Mouse (Mus musculus) 416B (cell line): ENCODE data around the gene Psmb9.

Experiments
- DNase-seq: peaks from one replicate; pipeline ENCODE4 v3.0.0; 2011; ENCODE audit warnings: low read depth

The Psmb9 gene

GRCm38 (mm10) chr17:34205746-34206176 lies 18.2 kb upstream of the Psmb9 start:
- peak; percentile 96 for DNase-seq

DNA sequence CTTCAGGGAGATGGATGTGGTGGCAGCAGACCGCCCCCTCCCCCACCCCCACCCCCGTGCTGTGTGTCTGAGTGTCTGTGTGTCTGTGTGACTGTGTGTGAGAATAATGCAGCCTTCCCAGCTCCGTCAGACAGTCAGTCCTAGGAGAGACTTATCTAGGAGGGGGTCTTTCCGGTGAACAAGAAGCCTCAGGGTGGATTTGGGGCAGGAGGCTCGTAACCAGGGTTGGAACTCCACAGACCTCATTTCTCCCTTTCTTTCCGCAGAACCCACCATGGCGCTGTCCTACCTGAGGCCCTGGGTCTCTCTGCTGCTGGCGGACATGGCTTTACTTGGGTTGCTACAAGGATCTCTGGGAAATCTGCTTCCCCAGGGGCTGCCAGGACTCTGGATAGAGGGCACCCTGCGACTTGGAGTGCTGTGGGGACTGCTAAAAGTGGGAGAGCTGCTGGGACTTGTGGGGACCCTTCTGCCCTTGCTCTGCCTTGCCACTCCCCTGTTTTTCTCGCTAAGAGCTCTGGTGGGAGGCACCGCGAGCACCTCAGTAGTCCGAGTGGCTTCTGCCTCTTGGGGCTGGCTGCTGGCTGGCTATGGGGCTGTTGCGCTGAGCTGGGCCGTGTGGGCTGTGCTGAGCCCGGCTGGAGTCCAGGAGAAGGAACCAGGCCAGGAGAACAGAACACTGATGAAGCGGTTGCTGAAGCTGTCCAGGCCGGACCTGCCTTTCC lies 17.6 kb upstream of the Psmb9 start:
- peak; percentile 52 for DNase-seq

- peak; percentile 85 for DNase-seq
These were observed 16.9 kb upstream of the Psmb9 start for GRCm38 (mm10) chr17:34204303-34205010.

GRCm38 (mm10) chr17:34203444-34203843 lies 15.9 kb upstream of the Psmb9 start, which contains the start of gene Tap2:
Gene Tap2, plus strand, starts transcription at chr17:34203527.
- DNase-seq: peak; percentile 70

GRCm38 (mm10) chr17:34202760-34203442 lies 15.3 kb upstream of the Psmb9 start:
- no peak for DNase-seq

DNA sequence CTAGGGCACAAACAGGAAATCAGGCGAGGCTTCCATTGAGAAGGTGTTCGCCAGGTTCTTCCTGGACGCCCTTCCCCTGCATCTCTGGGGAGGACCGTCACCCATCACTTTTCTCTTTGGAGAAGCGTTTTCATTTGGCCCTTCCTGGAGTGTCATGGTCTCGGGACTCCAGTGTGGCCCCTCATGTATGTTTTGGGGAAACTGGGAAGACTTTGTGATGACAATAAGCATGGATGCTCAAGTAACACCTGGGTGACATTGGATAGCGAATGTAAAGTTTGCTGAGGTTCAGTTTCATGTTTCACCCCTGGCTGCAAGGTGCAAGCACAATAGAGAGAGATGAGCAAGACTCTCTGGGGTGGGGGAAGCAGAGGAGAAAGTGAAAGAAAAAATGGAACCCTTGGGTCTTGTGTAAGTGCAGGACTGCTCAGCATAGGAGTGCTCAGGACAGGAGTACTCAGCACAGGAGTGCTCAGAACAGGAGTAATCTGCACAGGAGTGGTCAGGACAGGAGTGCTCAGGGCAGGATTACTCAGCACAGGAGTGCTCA lies 14.0 kb upstream of the Psmb9 start:
- no peak for DNase-seq

- no peak for DNase-seq
These were observed 13.4 kb upstream of the Psmb9 start for GRCm38 (mm10) chr17:34200772-34201505.

- DNase-seq: no peak
These were observed 12.5 kb upstream of the Psmb9 start for GRCm38 (mm10) chr17:34200047-34200446.

GRCm38 (mm10) chr17:34199050-34199619 lies 11.6 kb upstream of the Psmb9 start:
- no peak for DNase-seq

DNA sequence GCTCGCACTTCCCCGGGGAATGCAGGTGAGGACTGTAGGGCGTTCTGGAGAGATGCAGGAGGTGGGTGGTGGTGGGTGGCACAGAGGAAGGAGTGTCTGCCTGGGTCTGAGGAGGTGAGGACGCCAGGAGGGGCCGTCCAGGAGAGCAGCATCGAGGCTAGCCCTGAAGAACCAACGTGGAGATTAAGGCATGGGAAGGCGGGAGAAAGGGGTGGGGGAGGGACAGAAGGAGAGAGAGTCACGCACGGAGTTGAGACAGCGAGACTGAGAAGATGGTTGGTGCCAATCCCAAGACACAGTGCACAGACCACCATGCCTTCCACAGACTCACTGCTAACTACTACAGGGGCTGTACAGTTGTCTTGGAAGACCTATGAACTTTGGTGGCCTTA lies 11.0 kb upstream of the Psmb9 start:
- DNase-seq: peak; percentile 69

DNA sequence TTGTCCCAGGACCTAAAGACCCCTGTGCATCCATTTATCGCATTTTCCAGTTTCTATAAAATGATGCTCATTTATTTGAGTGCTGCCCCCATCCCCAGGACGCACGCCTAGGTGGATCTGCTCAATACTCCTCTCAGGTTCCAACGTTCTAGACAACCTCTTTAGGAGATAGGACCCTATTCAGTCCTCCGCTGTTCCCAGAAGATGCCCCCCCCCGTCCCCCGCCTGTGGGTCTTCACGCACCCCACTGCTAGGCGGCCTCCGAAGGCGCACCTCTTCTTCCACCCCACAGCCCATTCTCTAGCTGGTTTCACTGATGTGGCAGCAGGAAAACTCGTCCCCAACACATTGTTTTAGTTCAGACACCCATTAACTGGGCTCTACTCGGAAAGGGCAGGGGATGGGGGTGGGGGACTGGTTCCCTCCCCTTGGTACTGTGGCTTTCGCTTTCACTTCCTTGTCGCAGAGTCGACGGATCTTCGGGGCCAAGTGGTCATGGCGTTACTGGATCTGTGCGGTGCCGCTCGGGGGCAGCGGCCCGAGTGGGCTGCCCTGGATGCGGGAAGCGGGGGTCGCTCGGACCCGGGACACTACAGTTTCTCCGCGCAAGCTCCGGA lies 10.4 kb upstream of the Psmb9 start:
- DNase-seq: peak; percentile 84

DNA sequence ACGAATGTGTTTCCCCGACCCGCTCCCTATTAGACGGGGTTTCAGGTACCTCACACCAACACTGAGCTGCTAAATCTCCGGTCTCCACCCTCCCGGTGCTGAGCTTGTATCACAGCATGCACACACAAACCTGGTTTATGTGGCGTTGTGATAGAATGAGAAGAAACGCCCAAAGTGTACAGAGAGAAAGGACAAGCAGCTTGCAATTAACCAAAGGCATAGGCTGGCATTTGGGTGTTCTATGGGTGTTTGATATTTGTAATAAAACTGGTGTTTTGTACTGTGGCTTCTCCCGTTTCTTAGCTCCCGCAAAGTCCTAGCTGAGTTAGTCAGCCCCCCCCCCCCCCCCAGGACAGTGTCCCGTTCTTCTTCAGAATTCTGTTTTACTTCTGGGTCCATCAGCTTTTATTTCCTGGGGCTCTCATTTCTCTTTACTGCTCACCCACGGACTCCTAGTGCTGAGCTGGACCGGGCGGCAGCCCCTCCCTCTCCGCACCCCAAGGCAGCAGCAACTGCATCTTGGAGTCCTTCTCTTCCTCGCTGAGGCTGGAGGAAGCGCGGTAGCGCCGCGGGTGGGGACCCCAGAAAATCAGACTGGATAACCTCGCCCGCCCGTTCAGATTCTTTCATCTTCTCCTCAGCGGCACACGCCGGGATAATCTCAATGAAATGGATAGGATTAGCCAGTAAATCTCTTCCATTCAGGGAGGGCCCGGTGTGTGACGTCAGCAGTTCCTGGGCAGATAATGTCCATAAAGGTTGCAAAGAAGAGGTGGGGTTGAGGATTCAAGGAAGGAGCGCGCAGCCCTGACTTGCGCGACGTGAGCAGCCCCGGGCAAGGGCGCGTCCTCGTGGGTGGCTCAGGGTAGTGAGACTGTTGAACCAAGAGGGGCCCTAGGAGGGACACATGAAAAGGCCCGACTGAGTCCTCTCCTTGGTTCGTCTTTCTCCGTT lies 9.7 kb upstream of the Psmb9 start, which contains the start of gene Psmb8:
TSS of gene Psmb8 (plus strand) at position 781 of the 954 bp plus-strand sequence.
- DNase-seq: peak; percentile 97

DNA sequence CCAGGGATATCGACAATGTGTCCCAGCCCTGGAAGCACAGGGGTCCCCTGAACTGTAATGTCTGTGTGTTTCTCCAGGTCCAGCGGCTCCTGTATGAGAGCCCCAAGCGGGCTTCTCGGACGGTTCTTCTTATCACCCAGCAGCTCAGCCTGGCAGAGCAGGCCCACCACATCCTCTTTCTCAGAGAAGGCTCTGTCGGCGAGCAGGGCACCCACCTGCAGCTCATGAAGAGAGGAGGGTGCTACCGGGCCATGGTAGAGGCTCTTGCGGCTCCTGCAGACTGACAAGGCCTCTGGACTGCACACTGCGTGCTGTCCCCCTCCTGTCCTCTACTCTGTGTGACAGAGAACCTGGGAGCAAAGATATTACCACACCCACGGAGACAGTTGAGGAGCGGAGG lies 8.9 kb upstream of the Psmb9 start:
- peak; percentile 34 for DNase-seq

DNA sequence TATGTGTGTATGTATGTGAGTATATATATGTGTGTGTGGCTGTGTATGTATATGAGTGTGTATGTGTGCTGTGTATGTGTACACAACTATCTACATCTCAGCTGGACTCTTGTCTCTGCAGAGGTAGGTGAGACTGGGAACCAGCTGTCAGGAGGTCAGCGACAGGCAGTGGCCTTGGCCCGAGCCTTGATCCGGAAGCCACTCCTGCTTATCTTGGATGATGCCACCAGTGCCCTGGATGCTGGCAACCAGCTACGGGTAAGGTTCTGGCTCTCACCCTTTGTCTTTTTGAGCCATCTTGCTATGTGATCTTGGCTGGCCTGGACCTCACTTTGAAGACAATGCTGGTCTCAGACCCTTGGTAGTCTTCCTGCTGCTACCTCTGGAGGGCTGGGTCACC lies 7.2 kb upstream of the Psmb9 start:
- DNase-seq: no peak

DNA sequence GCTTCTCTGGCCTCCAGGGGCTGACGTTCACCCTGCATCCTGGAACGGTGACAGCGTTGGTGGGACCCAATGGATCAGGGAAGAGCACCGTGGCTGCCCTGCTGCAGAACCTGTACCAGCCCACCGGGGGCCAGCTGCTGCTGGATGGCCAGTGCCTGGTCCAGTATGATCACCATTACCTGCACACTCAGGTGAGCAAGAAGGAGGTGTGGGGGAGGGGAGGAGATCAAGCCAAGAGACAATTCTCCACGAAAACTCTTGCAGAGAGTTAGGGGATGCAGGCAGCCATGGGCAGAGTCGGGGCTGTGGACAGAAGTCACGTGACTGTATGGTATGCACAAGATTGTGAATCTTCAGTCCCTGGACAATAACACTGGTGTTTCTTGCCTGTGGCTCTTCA lies 5.9 kb upstream of the Psmb9 start:
- DNase-seq: no peak

DNA sequence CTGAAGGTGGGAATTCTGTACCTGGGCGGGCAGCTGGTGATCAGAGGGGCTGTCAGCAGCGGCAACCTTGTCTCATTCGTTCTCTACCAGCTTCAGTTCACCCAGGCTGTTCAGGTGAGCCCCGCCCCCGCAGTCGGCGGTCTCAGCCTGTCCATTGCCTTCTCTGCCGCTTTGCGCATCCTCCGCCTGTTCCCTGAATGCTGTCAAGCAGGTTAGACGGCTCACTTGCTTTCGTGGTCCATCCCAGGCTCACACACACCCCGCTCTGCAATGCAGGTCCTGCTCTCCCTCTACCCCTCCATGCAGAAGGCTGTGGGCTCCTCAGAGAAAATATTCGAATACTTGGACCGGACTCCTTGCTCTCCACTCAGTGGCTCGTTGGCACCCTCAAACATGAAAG lies 5.3 kb upstream of the Psmb9 start:
- no peak for DNase-seq

DNA sequence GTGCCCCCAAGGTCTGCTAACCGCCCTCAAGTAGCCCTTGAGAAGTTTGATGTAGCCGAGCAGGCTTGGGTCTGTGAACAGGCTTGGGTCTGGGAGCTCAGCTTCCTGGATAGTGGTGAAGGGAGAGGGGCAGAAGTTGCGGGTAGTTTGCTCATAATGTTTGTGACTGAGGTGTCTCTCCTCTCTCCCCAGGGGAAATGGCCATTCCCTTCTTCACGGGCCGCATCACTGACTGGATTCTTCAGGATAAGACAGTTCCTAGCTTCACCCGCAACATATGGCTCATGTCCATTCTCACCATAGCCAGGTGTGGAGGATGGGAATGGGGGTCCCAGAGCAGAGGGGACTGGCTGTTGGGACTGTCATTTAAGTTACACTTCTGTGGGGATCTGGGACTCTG lies 1.4 kb upstream of the Psmb9 start:
- DNase-seq: no peak

GRCm38 (mm10) chr17:34188010-34188409 lies 446 bp upstream of the Psmb9 start:
- peak; percentile 50 for DNase-seq

- peak; percentile 70 for DNase-seq
These were observed 691 bp downstream of the Psmb9 start for GRCm38 (mm10) chr17:34186885-34187260.

DNA sequence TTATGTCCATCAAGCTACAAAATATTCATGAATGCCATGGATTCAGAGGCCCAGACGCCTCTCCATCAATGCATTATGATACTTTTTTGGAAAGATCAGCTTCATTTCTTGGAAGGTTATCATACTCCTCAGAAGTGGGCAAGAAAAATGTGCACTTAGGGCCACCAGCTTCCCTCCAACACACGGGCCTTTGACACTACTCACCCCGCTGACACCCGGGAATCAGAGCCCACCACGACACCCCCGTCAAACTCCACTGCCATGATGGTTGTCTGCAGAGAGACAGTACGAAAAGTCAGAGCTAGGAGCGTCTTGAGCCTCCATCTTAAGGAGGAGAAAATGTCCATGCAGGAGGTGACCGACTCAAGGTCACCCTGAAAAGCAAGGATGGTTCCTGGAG lies 2.0 kb downstream of the Psmb9 start:
- DNase-seq: no peak
